Mouse (Mus musculus) lung, embryonic 15.5 days (tissue): Measurements from ENCODE around the gene Cxcr2. TPM values are rescaled to one million over a fixed set of nuclear protein-coding genes. Genes with fewer than 3 reads are reported as not detected.
"Not testable (repeated sequence)": the region's sequence is repeated elsewhere in the genome, so short reads cannot be mapped to it uniquely, and the experiment has no call there.

ENCODE experiments used
- ATAC-seq: fragments of 200-750 bp; cut with Nextera tagmentation; 2 replicates; pipeline ENCODE4 v1.8.0; 2017; ENCODE audit warnings: moderate number of reproducible peaks, borderline replicate concordance; ENCODE audit not compliant: low FRiP score, low TSS enrichment; ENCODE audit errors: extremely low read depth
- H3K27ac ChIP-seq: fragments of 300-500 bp; sonication (generic); 2 replicates; pipeline ENCODE4 v1.5.1; 2015; ENCODE audit warnings: moderate library complexity, mild to moderate bottlenecking, inconsistent platforms
- H3K27me3 ChIP-seq: fragments of 300-500 bp; sonication (generic); 2 replicates; pipeline ENCODE4 v1.6.1; 2015; ENCODE audit warnings: inconsistent platforms
- H3K36me3 ChIP-seq: fragments of 300-500 bp; sonication (generic); 2 replicates; pipeline ENCODE4 v1.6.1; 2015; ENCODE audit warnings: inconsistent platforms
- H3K4me1 ChIP-seq: fragments of 300-500 bp; sonication (generic); 2 replicates; pipeline ENCODE4 v1.6.1; 2015; ENCODE audit warnings: inconsistent platforms
- H3K4me2 ChIP-seq: fragments of 300-500 bp; sonication (generic); 2 replicates; pipeline ENCODE4 v1.6.1; 2015; ENCODE audit warnings: inconsistent platforms, mild to moderate bottlenecking, moderate library complexity
- H3K4me3 ChIP-seq: fragments of 300-500 bp; sonication (generic); 2 replicates; pipeline ENCODE4 v1.5.1; 2015; ENCODE audit warnings: mild to moderate bottlenecking, inconsistent platforms
- H3K9ac ChIP-seq: fragments of 300-500 bp; sonication (generic); 2 replicates; pipeline ENCODE4 v1.6.1; 2015; ENCODE audit warnings: inconsistent platforms
- H3K9me3 ChIP-seq: fragments of 300-500 bp; sonication (generic); 2 replicates; pipeline ENCODE4 v1.6.1; 2016; ENCODE audit warnings: inconsistent platforms
- WGBS: fragments of 180-500 bp; shearing (Covaris S2); methylation state at CpG from one replicate; pipeline ENCODE4 v1.1.7; 2015; 5-methylcytosine and 5-hydroxymethylcytosine counted together
- polyA plus RNA-seq: library from polyadenylated mRNA; unstranded; fragments of >200 nt; fragmentation: Nextera tagmentation; extraction: Ambion mirVana; gene quantifications from 2 replicates; pipeline ENCODE4 v1.2.1, GENCODE M21; 2015

The Cxcr2 gene
- polyA plus RNA-seq, 1 experiment from 2014 or later = 0.12 TPM

DNA sequence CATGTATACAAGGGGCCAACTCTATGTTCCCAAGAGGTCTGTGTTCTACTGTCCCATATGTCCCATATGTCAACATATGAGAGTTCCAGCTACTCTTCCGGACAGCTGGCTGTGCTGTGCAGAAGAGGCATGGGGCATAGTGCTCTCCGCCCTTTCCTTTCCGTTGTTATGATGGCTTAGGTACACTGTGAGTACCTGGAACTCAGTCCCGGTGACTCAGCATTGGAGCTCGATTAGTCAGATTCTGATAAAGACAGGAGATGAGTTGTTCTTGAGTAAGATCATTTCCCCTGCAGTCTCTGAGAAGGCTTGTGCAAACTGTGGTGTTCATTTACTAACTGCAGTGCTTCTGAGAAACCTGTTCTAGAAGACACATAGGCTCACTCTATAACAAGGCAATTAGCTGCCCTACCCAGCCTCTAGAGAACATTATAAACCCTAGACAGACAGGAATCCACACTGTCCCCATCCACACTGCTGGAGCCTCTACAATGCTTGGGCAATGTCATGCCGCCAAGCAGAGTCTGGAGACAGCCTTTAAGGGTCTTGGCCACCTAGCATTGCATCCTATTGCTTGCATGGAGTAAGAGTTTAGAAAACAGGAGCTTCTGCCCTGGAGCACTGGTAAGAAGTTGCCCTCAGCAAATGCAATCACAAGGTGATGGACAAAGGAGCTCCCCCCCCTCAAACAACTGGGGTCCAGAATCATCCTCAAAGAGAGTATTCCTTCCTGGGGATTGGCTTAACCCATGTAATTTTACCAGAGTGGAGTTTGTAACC lies 4.5 kb upstream of the Cxcr2 start:
- Histone ChIP-seq H3K9ac (no peak overlapping the region), H3K4me1 (peaks cover 4% of the 10 kb centered on the region; the same call in 1 of the 2 replicates), H3K27me3 (no peaks in the 10 kb centered on the region), H3K4me2 (no peak overlapping the region), H3K27ac (no peak overlapping the region), H3K9me3 (no peaks in the 10 kb centered on the region), H3K36me3 (no peaks in the 10 kb centered on the region), H3K4me3 (no peak overlapping the region)
- ATAC-seq = no peak
- WGBS = 88% methylated on average over 6 of the region's 6 CpGs

DNA sequence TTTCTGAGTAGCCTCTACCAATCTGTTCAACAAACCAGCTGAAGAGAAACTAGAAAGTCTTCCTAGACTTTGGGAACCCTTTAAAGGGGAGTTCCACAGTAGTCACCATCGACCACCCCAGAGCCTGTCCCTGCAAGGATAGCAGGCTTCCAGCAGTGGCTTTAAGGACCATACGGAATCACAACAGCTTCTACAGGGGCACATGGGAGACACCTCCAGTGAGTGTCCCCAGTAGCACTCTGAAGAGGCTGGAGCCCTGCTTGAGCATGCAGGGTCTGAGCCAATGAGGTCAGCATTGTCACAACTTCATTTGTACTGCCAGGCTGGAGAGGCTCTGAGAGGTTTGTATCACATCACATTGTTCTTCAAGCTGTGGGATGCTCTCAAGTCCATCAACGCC lies 3.7 kb upstream of the Cxcr2 start:
- H3K4me2 ChIP-seq = no peak overlapping the region
- H3K4me1 ChIP-seq = peaks cover 4% of the 10 kb centered on the region; the same call in 1 of the 2 replicates
- H3K9me3 ChIP-seq = no peaks in the 10 kb centered on the region
- H3K9ac ChIP-seq = no peak overlapping the region
- H3K27ac ChIP-seq = no peak overlapping the region
- WGBS = 75% methylated on average over 3 of the region's 3 CpGs
- no peaks in the 10 kb centered on the region for H3K36me3 ChIP-seq
- no peak for ATAC-seq
- H3K27me3 ChIP-seq = no peaks in the 10 kb centered on the region
- H3K4me3 ChIP-seq = no peak overlapping the region

DNA sequence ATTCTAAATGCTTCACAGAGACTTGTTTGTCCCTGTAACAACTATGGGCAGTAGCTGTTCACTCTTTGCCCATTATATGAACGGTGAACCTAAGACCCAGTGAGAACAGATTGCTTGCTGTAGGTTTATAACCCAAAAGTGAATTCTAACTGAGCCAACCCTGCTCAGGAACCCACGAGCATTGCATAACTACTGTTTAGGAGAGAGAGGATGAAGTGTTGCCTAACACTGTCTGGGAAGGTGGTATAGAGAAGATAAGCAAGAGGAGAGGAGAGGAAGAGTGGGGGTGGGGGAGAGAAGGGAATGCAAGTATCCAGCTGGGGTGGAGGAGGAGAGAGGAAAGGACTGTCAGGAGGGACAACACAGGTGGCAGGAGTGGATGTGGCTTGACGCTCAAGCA lies 2.7 kb upstream of the Cxcr2 start:
- no peak overlapping the region for H3K4me2 ChIP-seq
- H3K4me1 ChIP-seq = peaks cover 4% of the 10 kb centered on the region; the same call in 1 of the 2 replicates
- no peak for ATAC-seq
- H3K36me3 ChIP-seq = no peaks in the 10 kb centered on the region
- no peak overlapping the region for H3K4me3 ChIP-seq
- no peaks in the 10 kb centered on the region for H3K27me3 ChIP-seq
- H3K27ac ChIP-seq = no peak overlapping the region
- no peak overlapping the region for H3K9ac ChIP-seq
- H3K9me3 ChIP-seq = no peaks in the 10 kb centered on the region
- 34% methylated on average over 3 of the region's 3 CpGs for whole genome bisulfite sequencing

DNA sequence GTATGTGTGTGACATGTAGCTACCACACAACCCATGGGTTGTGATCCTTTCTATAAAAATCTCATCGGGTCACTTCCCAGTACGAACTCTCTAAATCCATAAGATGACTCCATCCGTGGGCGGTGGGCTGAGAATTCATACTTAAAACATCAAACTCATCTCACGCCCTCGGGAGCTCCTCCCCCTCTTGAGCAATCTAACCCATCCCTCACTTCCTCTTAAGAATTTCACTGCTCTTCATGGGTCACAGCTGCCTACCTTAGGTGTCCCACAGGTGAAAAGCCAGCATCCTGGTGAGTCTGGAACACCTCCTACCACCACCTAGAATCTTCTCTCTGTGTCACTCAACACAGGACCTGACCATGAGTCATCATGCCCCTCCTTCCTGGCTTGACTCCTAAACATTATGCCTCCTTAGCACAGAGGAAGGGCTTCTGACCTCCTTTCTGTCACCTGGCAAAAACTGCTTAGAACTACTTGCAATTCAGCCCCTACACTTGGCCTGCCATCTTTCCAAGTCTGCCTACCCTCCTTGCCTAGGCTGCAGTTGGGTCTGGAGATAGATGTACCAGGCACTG lies 1.7 kb downstream of the Cxcr2 start:
- ATAC-seq = no peak
- no peaks in the 10 kb centered on the region for H3K9me3 ChIP-seq
- H3K9ac ChIP-seq = no peak overlapping the region
- no peaks in the 10 kb centered on the region for H3K36me3 ChIP-seq
- H3K4me1 ChIP-seq = no peaks in the 10 kb centered on the region
- WGBS = 73% methylated on average over 6 of the region's 6 CpGs
- H3K4me2 ChIP-seq = no peak overlapping the region
- no peaks in the 10 kb centered on the region for H3K27me3 ChIP-seq
- H3K27ac ChIP-seq = no peak overlapping the region
- no peak overlapping the region for H3K4me3 ChIP-seq

DNA sequence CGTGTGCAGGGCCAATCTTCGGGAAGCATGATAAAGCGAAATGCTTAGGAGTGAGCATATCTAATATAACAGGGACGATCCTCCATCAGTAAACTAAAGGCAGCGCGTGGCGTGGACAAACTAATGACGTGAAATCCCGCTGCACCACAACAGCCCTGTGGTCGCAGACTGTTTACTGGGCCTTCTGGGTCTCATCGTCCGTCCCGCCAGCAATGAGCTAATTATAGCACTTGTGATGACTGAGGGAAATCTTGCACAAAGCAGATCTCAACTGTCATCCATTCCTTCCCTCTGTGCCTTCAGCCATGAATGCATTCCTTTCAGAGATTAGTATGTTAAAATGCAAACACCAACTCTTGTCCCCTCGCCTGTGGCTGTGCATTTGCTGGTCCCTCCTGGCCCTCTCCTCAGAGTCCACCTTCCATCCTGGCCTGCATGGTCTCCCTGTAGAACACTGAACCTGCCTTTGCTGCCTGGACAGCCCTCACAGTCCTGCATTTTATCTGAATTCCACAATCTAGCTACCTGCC lies 2.7 kb downstream of the Cxcr2 start:
- H3K4me1 ChIP-seq = no peaks in the 10 kb centered on the region
- ATAC-seq = no peak
- H3K9ac ChIP-seq = no peak overlapping the region
- H3K27ac ChIP-seq = no peak overlapping the region
- no peaks in the 10 kb centered on the region for H3K36me3 ChIP-seq
- no peaks in the 10 kb centered on the region for H3K9me3 ChIP-seq
- no peaks in the 10 kb centered on the region for H3K27me3 ChIP-seq
- no peak overlapping the region for H3K4me3 ChIP-seq
- H3K4me2 ChIP-seq = no peak overlapping the region
- WGBS = 58% methylated on average over 14 of the region's 14 CpGs

DNA sequence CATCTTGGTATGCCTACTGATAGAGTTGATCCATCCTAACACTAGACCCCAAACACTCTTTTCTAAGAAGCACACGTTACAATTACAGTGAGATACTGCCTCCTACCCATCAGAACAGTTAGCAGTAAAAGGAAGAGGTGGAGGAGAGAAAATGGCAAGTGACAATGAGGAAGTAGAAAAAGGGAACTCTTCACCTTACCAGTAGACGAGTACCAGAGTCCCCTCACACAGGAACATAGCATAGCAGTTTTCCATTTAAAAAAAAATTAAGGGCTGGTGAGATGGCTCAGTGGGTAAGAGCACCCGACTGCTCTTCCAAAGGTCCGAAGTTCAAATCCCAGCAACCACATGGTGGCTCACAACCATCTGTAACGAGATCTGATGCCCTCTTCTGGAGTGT lies 5.8 kb downstream of the Cxcr2 start:
- not testable (repeated sequence) for H3K4me1 ChIP-seq, H3K4me3 ChIP-seq, H3K9ac ChIP-seq, H3K4me2 ChIP-seq, H3K9me3 ChIP-seq, ATAC-seq, H3K27ac ChIP-seq, H3K36me3 ChIP-seq, H3K27me3 ChIP-seq
- WGBS = 75% methylated on average over 5 of the region's 5 CpGs

DNA sequence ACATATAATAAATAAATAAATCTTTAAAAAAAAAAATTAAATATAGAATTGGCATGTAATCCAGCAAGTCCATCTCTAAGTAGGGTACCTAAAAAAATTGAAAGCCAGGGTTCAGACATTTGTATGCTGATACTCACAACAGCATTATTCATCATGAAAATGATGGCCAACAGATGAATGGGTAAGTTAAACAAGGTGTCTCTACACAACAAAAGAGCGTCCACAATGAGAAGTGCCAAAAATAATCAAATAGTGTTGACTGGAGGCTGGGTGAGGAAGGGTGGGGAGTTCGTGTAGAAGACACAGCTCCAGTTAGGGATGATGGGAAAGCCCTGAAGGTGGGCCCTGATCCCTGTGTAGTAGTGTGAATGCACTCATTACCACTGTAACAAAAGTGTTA lies 6.2 kb downstream of the Cxcr2 start:
- H3K9ac ChIP-seq = no peak overlapping the region
- H3K27ac ChIP-seq = no peak overlapping the region
- no peak overlapping the region for H3K4me2 ChIP-seq
- no peak for ATAC-seq
- WGBS = 66% methylated on average over 2 of the region's 2 CpGs
- H3K27me3 ChIP-seq = no peaks in the 10 kb centered on the region
- H3K4me3 ChIP-seq = no peak overlapping the region
- H3K4me1 ChIP-seq = no peaks in the 10 kb centered on the region
- H3K36me3 ChIP-seq = no peaks in the 10 kb centered on the region
- no peaks in the 10 kb centered on the region for H3K9me3 ChIP-seq

DNA sequence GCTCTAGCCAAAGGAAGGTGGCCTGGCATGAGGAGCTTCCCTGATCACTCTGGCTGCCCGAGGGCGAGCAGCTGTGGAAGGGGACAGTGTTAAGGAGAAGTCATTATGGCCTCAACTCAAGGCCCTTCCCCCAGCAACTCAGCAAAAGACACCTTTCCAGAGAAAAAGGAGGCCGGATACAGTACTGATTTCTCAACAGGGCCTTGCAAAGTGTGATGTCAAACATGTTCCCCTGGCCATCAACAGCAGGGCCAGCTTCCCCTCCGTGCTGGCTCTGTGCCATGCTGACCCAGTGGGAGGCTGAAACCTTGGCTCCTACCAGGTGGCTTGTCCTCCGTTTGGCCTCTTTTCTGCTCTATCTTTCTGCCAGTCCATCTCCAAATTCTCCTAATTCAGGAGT lies 13.3 kb downstream of the Cxcr2 start:
- Histone ChIP-seq H3K27me3 (no peaks in the 10 kb centered on the region), H3K4me1 (no peaks in the 10 kb centered on the region), H3K4me2 (no peak overlapping the region), H3K9ac (no peak overlapping the region), H3K36me3 (no peaks in the 10 kb centered on the region), H3K27ac (no peak overlapping the region), H3K4me3 (no peak overlapping the region), H3K9me3 (no peaks in the 10 kb centered on the region)
- no peak for ATAC-seq
- 60% methylated on average over 5 of the region's 5 CpGs for WGBS

DNA sequence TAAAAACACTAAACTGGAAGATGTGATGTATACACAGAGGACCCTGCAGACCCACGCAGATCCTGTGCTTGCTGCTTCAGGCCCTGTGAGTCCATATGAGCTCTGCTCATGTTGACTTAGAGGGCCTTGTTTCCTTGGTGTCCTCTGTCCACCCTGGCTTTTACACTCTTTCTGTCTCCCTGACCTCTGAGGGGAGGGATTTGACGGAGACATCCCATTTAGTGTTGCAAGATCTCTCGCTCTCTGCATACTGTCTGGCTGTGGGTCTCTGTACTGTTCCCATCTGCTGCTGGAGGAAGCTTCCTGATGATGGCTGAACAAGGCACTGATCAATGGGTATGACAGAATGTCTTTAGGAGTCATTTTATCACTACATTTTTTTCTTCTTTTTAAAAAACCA lies 15.9 kb downstream of the Cxcr2 start:
- Histone ChIP-seq H3K9me3 (no peaks in the 10 kb centered on the region), H3K27ac (no peak overlapping the region), H3K4me1 (no peaks in the 10 kb centered on the region), H3K36me3 (no peaks in the 10 kb centered on the region), H3K27me3 (no peaks in the 10 kb centered on the region), H3K4me2 (no peak overlapping the region), H3K4me3 (no peak overlapping the region), H3K9ac (no peak overlapping the region)
- 81% methylated on average over 3 of the region's 3 CpGs for WGBS
- no peak for ATAC-seq

DNA sequence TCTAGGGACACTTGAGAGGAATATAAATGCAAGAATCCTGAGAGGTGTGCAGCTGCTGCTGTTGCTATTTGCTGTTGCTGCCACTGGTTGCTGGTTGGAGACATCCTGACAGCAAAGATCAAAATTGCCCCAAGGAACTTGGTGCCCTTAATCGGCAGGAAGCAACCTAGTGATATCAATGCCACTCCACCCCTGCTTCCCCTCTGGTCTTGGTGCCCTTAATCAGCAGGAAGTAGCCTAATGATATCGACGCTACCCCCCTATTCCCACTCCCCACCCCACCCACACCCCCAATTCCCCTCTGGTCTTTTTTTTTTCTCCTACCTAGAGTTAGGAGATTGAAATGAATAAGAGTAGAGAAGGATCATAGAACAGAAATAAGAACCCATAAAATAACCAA lies 18.9 kb downstream of the Cxcr2 start:
- H3K4me1 ChIP-seq = 0 out of 2 replicates have a peak, but pooled peaks cover 5% of the 10 kb centered on the region
- no peak overlapping the region for H3K4me2 ChIP-seq
- H3K36me3 ChIP-seq = no peaks in the 10 kb centered on the region
- no peak overlapping the region for H3K9ac ChIP-seq
- H3K27ac ChIP-seq = no peak overlapping the region
- H3K4me3 ChIP-seq = no peak overlapping the region
- WGBS = 69% methylated on average over 3 of the region's 3 CpGs
- no peaks in the 10 kb centered on the region for H3K27me3 ChIP-seq
- H3K9me3 ChIP-seq = no peaks in the 10 kb centered on the region
- no peak for ATAC-seq

DNA sequence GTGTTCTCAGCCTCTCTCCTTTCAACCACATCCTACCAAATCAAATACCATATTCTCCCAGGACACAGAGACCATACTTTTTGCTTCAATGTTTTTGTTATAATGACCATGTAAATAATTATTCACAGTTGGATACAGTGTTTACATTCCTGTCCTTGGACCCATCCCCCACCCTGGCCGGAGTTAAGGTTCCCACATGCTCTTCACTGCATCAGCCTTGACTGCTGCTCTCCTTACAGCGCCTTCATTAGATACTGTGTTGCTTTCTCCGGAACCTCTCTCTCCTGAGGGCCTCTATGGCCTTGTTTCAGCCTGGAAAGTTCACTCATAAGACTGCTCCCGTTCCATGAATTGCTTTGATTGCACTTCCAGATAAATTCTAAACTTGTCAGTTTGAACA lies 21.9 kb downstream of the Cxcr2 start:
- no peak overlapping the region for H3K9ac ChIP-seq
- ATAC-seq = no peak; the same call in 1 of the 2 replicates
- WGBS = 45% methylated on average over 4 of the region's 4 CpGs

DNA sequence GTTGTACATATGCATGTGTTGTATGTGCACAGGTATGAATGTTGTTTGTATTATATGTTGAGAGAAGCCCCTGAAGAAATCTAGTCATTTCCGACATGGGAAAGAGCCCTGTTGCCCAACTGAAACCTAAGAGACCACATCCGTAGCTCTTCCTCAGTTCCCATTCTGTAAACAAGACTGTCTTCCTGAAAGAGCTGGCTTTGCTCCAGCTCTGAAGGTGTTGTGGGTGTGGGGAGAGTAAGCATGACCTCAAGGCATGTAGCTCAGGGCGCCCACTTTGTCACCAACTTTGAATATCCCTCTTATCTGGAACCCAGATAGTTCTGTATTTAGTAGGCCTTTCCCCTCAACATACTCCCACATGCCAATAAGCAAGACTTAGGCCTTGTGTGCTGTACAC lies 24.8 kb downstream of the Cxcr2 start:
- ATAC-seq = no peak
- H3K27me3 ChIP-seq = no peaks in the 10 kb centered on the region
- no peaks in the 10 kb centered on the region for H3K36me3 ChIP-seq
- no peak overlapping the region for H3K4me2 ChIP-seq
- no peak overlapping the region for H3K9ac ChIP-seq
- H3K4me1 ChIP-seq = peaks cover 17% of the 10 kb centered on the region; the same call in 1 of the 2 replicates
- no peaks in the 10 kb centered on the region for H3K9me3 ChIP-seq
- no peak overlapping the region for H3K4me3 ChIP-seq
- no peak overlapping the region; the same call in 1 of the 2 replicates for H3K27ac ChIP-seq
- 66% methylated on average over 3 of the region's 3 CpGs for WGBS

More for the DNA sequence above, 21.9 kb downstream of the Cxcr2 start:
- H3K27ac ChIP-seq = no peak overlapping the region
- H3K36me3 ChIP-seq = no peaks in the 10 kb centered on the region
- H3K4me1 ChIP-seq = peaks cover 14% of the 10 kb centered on the region; the same call in 1 of the 2 replicates
- no peaks in the 10 kb centered on the region for H3K9me3 ChIP-seq
- no peaks in the 10 kb centered on the region for H3K27me3 ChIP-seq
- H3K4me2 ChIP-seq = no peak overlapping the region
- H3K4me3 ChIP-seq = no peak overlapping the region
